Comparison of ENCODE assay signal across 11 mouse cellular contexts in genomic region chr17:3138387-3138786, GRCm38 (mm10). TPM values are rescaled to one million over a fixed set of nuclear protein-coding genes. Genes with fewer than 3 reads are reported as not detected.
DNase-seq lines count a peak whose midpoint lies in the region; ATAC-seq and TF ChIP-seq lines count a peak whose summit lies in the region.
"Had no signal": no experiment of that assay in that cellular context is flagged by ENCODE, and none has a peak within 500 bp of the region (broad histone marks: within the 10 kb centered on the region; RNA-seq: fewer than 3 reads in every experiment).

No protein-coding gene starts in this region.

- no peak overlapping the region for H3K27ac ChIP-seq in hindbrain, embryonic 14.5 days
- no peak overlapping the region; the same call in 1 of the 2 replicates for H3K27ac ChIP-seq in hindbrain, embryonic 13.5 days
- peak overlapping the region; percentile 17; the same call in 1 of the 2 replicates for H3K27ac ChIP-seq in heart, embryonic 15.5 days
- no peak overlapping the region; the same call in 1 of the 2 replicates for H3K27ac ChIP-seq in liver, embryonic 14.5 days
- no peak overlapping the region for H3K27ac ChIP-seq in forebrain, embryonic 10.5 days

- no peaks in the 10 kb centered on the region for H3K9me3 ChIP-seq in hindbrain, embryonic 14.5 days (ENCODE audit: control insufficient read depth, low read length)
- H3K9me3 ChIP-seq in hindbrain, embryonic 13.5 days, result no peaks in the 10 kb centered on the region
- H3K9me3 ChIP-seq in heart, embryonic 15.5 days (replicated peaks), result no peaks in the 10 kb centered on the region
- H3K9me3 ChIP-seq in liver, embryonic 14.5 days (ENCODE audit: control insufficient read depth, low read length), result no peaks in the 10 kb centered on the region
- H3K9me3 ChIP-seq in forebrain, embryonic 10.5 days, result no peaks in the 10 kb centered on the region

- 0 out of 2 replicates have a peak, but pooled peaks have one; percentile 53 for ATAC-seq in hindbrain, embryonic 14.5 days (ENCODE audit: low FRiP score)
- no peak for ATAC-seq in hindbrain, embryonic 13.5 days (ENCODE audit: low FRiP score)
- ATAC-seq in heart, embryonic 15.5 days (replicated peaks; ENCODE audit: insufficient number of reproducible peaks, insufficient read depth, low FRiP score, low read depth), result peak; percentile 55; the same call in 1 of the 2 replicates
- ATAC-seq in liver, embryonic 14.5 days (ENCODE audit: insufficient read depth), result peak; percentile 73

- no peak overlapping the region for H3K4me3 ChIP-seq in hindbrain, embryonic 14.5 days (replicated peaks; ENCODE audit: low read length)
- no peak overlapping the region for H3K4me3 ChIP-seq in hindbrain, embryonic 13.5 days
- H3K4me3 ChIP-seq in heart, embryonic 15.5 days, result no peak overlapping the region
- H3K4me3 ChIP-seq in liver, embryonic 14.5 days (ENCODE audit: insufficient read depth in 1 of 2, low read depth in 2 of 2, low read length in 2 of 2), result no peak overlapping the region
- no peak overlapping the region for H3K4me3 ChIP-seq in forebrain, embryonic 10.5 days

- 0 out of 2 replicates have a peak, but pooled peaks cover 4% of the 10 kb centered on the region for H3K36me3 ChIP-seq in hindbrain, embryonic 14.5 days (replicated peaks; ENCODE audit: control insufficient read depth, insufficient read depth)
- H3K36me3 ChIP-seq in hindbrain, embryonic 13.5 days, result no peaks in the 10 kb centered on the region; the same call in 1 of the 2 replicates
- H3K36me3 ChIP-seq in heart, embryonic 15.5 days, result no peaks in the 10 kb centered on the region
- no peaks in the 10 kb centered on the region for H3K36me3 ChIP-seq in liver, embryonic 14.5 days (replicated peaks; ENCODE audit: control insufficient read depth, insufficient read depth, low read depth)
- peaks cover 47% of the 10 kb centered on the region for H3K36me3 ChIP-seq in forebrain, embryonic 10.5 days (replicated peaks)

- DNase-seq in hindbrain, embryonic 14.5 days (ENCODE audit: low spot score), result no peak
- DNase-seq in ZHBTc4 (ENCODE audit: low read depth, low spot score) (peak; percentile 30), MN1 (ENCODE audit: low spot score) (no peak)
- DNase-seq in liver, embryonic 14.5 days (ENCODE audit: low read depth in 3 of 3, low spot score in 3 of 3), result peak; percentile 26 to 27 (median 26)
- no peak for DNase-seq in forebrain, embryonic 10.5 days (ENCODE audit: extremely low spot score, low spot score)
- no peak for DNase-seq in thymus, adult 18-20 months
- DNase-seq: kidney, adult 11 months; right cerebral cortex, postnatal 4 days; thymus, postnatal 14 days had no signal

- WGBS in hindbrain, embryonic 14.5 days, result 66% methylated on average over 3 of the region's 3 CpGs
- WGBS in hindbrain, embryonic 13.5 days, result 65% methylated on average over 3 of the region's 3 CpGs
- WGBS in heart, embryonic 15.5 days, result 9% methylated on average over 3 of the region's 3 CpGs
- 12% methylated on average over 3 of the region's 3 CpGs for WGBS in liver, embryonic 14.5 days (ENCODE audit: insufficient replicate concordance)
- WGBS in forebrain, embryonic 10.5 days, result 72% methylated on average over 3 of the region's 3 CpGs

- peaks cover 11% of the 10 kb centered on the region; the same call in 1 of the 2 replicates for H3K4me1 ChIP-seq in hindbrain, embryonic 14.5 days (replicated peaks; ENCODE audit: control insufficient read depth, insufficient read depth, low read length)
- peaks cover 22% of the 10 kb centered on the region for H3K4me1 ChIP-seq in hindbrain, embryonic 13.5 days (replicated peaks)
- peaks cover 50% of the 10 kb centered on the region for H3K4me1 ChIP-seq in heart, embryonic 15.5 days (replicated peaks)
- H3K4me1 ChIP-seq in liver, embryonic 14.5 days (replicated peaks; ENCODE audit: control insufficient read depth in 2 of 2, insufficient read depth in 2 of 2, low read length in 1 of 2), result peaks cover 17 to 28% of the 10 kb centered on the region in 2 experiments
- H3K4me1 ChIP-seq in forebrain, embryonic 10.5 days, result peaks cover 3% of the 10 kb centered on the region; the same call in 1 of the 2 replicates

- no peak overlapping the region for H3K9ac ChIP-seq in hindbrain, embryonic 14.5 days
- no peak overlapping the region for H3K9ac ChIP-seq in hindbrain, embryonic 13.5 days
- H3K9ac ChIP-seq in heart, embryonic 15.5 days, result no peak overlapping the region
- H3K9ac ChIP-seq in liver, embryonic 14.5 days (replicated peaks), result 0 out of 2 replicates have a peak overlapping the region, but pooled peaks have one; percentile 16

- no peak overlapping the region for H3K4me2 ChIP-seq in hindbrain, embryonic 14.5 days (replicated peaks)
- H3K4me2 ChIP-seq in hindbrain, embryonic 13.5 days, result no peak overlapping the region
- peak overlapping the region; percentile 27; the same call in 1 of the 2 replicates for H3K4me2 ChIP-seq in heart, embryonic 15.5 days
- peak overlapping the region; percentile 5 for H3K4me2 ChIP-seq in liver, embryonic 14.5 days (ENCODE audit: low read depth)

- no peaks in the 10 kb centered on the region for H3K27me3 ChIP-seq in hindbrain, embryonic 14.5 days (ENCODE audit: control insufficient read depth, insufficient read depth, low read length)
- H3K27me3 ChIP-seq in hindbrain, embryonic 13.5 days, result no peaks in the 10 kb centered on the region
- H3K27me3 ChIP-seq in heart, embryonic 15.5 days, result no peaks in the 10 kb centered on the region
- no peaks in the 10 kb centered on the region for H3K27me3 ChIP-seq in liver, embryonic 14.5 days (ENCODE audit: control insufficient read depth, insufficient read depth, low read length)
- H3K27me3 ChIP-seq in forebrain, embryonic 10.5 days (ENCODE audit: poor library complexity, severe bottlenecking), result no peaks in the 10 kb centered on the region

- no peak for TF ChIP-seq EP300 in liver, embryonic 14.5 days (IDR thresholded peaks at IDR 0.05; ENCODE audit: low read depth)

- 0 out of 2 replicates have a peak, but pooled peaks have one; percentile 22 for TF ChIP-seq CTCF in liver, embryonic 14.5 days (IDR thresholded peaks at IDR 0.05; ENCODE audit: low read depth)

RNA-seq across cellular contexts. Expression of gene Scaf8, which starts 23.6 kb away (rescaled TPM):
- 19.3 and 21.3 TPM in 2 replicates for polyA plus RNA-seq in hindbrain, embryonic 14.5 days (2014; fragmentation: Nextera tagmentation; extraction: Ambion mirVana)
- 16.8 and 17.3 TPM in 2 replicates for polyA plus RNA-seq in hindbrain, embryonic 13.5 days (2015; fragmentation: Nextera tagmentation; extraction: Ambion mirVana)
- polyA plus RNA-seq in heart, embryonic 15.5 days (2015; fragmentation: Nextera tagmentation; extraction: Ambion mirVana), result 13.4 and 15.5 TPM in 2 replicates
- 7.4 and 10.1 TPM in 2 replicates for polyA plus RNA-seq in liver, embryonic 14.5 days (2012; rRNA removed)
- polyA plus RNA-seq in liver, embryonic 14.5 days (2014; fragmentation: Nextera tagmentation; extraction: Ambion mirVana), result 8.2 and 8.8 TPM in 2 replicates
- 19.6 and 21.1 TPM in 2 replicates for polyA plus RNA-seq in forebrain, embryonic 10.5 days (2016; fragmentation: Nextera tagmentation; extraction: Ambion mirVana)

Comparison
In these comparisons a context has a peak if more than half of its experiments do, and no peak if none do; other contexts are left out.
1. DNase-seq: peak in ZHBTc4 (single experiment) and liver, embryonic 14.5 days (3 of 3); none in hindbrain, embryonic 14.5 days (single experiment), forebrain, embryonic 10.5 days (single experiment), thymus, adult 18-20 months (0 of 2) and MN1 (single experiment).
2. H3K4me2 ChIP-seq: peak in heart, embryonic 15.5 days (single experiment) and liver, embryonic 14.5 days (single experiment); none in hindbrain, embryonic 14.5 days (single experiment) and hindbrain, embryonic 13.5 days (single experiment).